Mouse (Mus musculus) right cerebral cortex, adult 2 months (tissue): Measurements from ENCODE around the gene Mrpl42.

Source experiments
- DNase-seq, 2 experiments: peaks; one replicate each; pipeline ENCODE4 v3.0.0; 2021 to 2022; ENCODE audit warnings: low spot score in 2 of 2

The Mrpl42 gene

GRCm38 (mm10) chr10:95515293-95515931, 13.7 kb upstream of the Mrpl42 start:
- peak; percentile 14 to 20 for DNase-seq

- peak; percentile 96 to 99 for DNase-seq
Observed at GRCm38 (mm10) chr10:95514656-95515292, 13.0 kb upstream of the Mrpl42 start, which contains the start of gene Ube2n. TSS of gene Ube2n (plus strand) at chr10:95515145.

GRCm38 (mm10) chr10:95513768-95514556, 12.2 kb upstream of the Mrpl42 start:
- DNase-seq: no peak

GRCm38 (mm10) chr10:95512635-95513034, 10.9 kb upstream of the Mrpl42 start:
- no peak for DNase-seq

- no peak for DNase-seq
Observed at GRCm38 (mm10) chr10:95509263-95509662, 7.5 kb upstream of the Mrpl42 start.

GRCm38 (mm10) chr10:95508793-95509192, 7.1 kb upstream of the Mrpl42 start:
- DNase-seq: peak; percentile 25 to 28

- DNase-seq: no peak
Observed at GRCm38 (mm10) chr10:95508126-95508525, 6.4 kb upstream of the Mrpl42 start.

- DNase-seq: no peak
Observed at GRCm38 (mm10) chr10:95504341-95504740, 2.6 kb upstream of the Mrpl42 start.

GRCm38 (mm10) chr10:95503443-95504235, 1.9 kb upstream of the Mrpl42 start:
- no peak for DNase-seq

GRCm38 (mm10) chr10:95501033-95501432, 707 bp downstream of the Mrpl42 start:
- DNase-seq: no peak

- DNase-seq: no peak
Observed at GRCm38 (mm10) chr10:95494268-95494667, 7.5 kb downstream of the Mrpl42 start.

GRCm38 (mm10) chr10:95489653-95490052, 12.1 kb downstream of the Mrpl42 start:
- peak in 1 of 2 experiments; percentile 34 for DNase-seq

- no peak for DNase-seq
Observed at GRCm38 (mm10) chr10:95477516-95477915, 24.2 kb downstream of the Mrpl42 start.

GRCm38 (mm10) chr10:95475923-95476322, 25.8 kb downstream of the Mrpl42 start:
- DNase-seq: peak; percentile 83 to 91

GRCm38 (mm10) chr10:95471889-95472547, 29.7 kb downstream of the Mrpl42 start:
- peak; percentile 25 to 26 for DNase-seq

GRCm38 (mm10) chr10:95471186-95471585, 30.6 kb downstream of the Mrpl42 start:
- no peak for DNase-seq

- DNase-seq: no peak
Observed at GRCm38 (mm10) chr10:95468894-95469293, 32.8 kb downstream of the Mrpl42 start.

GRCm38 (mm10) chr10:95465485-95465896, 36.2 kb downstream of the Mrpl42 start:
- DNase-seq: no peak

- no peak for DNase-seq
Observed at GRCm38 (mm10) chr10:95464527-95464926, 37.2 kb downstream of the Mrpl42 start.

GRCm38 (mm10) chr10:95462231-95462630, 39.5 kb downstream of the Mrpl42 start:
- no peak for DNase-seq

- no peak for DNase-seq
Observed at GRCm38 (mm10) chr10:95461053-95461553, 40.6 kb downstream of the Mrpl42 start.
